Mouse (Mus musculus): ENCODE measurements around the gene Rasal2. TPM values are rescaled to one million over a fixed set of nuclear protein-coding genes. Genes with fewer than 3 reads are reported as not detected.

The Rasal2 gene
- polyA plus RNA-seq, 1 experiment: 3.0 TPM

DNA sequence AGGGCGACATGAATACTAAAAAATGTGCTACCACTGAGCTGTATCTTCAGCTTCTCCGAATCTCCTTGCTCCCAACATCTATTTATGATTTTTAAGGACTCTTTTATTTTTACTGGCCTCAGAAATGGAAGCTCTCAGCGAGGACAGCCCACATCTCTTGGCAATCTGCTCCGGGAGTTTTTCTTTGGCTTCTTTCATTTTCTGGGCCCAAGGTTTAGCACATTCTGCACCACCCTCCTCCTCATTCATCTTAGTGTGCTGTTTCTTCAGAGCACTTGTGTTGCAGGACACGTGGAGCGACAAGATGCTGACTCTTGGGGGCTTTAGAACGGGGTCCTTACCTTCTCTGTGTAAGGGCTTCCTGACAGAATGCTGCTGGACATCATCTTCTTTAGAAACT is 243.5 kb downstream of the Rasal2 start:
- TF ChIP-seq CEBPB (IDR thresholded peaks at IDR 0.05; ENCODE audit: low read depth) (no peak), MYOG (IDR thresholded peaks at IDR 0.05; ENCODE audit: control insufficient read depth, extremely low read depth, insufficient read length) (no peak), MAX (IDR thresholded peaks at IDR 0.05) (no peak), MYOD1 (IDR thresholded peaks at IDR 0.05; ENCODE audit: control insufficient read depth, insufficient read length, low read depth) (no peak), USF1 (IDR thresholded peaks at IDR 0.05; ENCODE audit: low read depth) (no peak), CTCF (IDR thresholded peaks at IDR 0.05; ENCODE audit: control insufficient read depth, insufficient read depth, insufficient read length) (no peak), FOSL1 (IDR thresholded peaks at IDR 0.05; ENCODE audit: insufficient read depth, low read length, poor library complexity, severe bottlenecking) (no peak)
- Histone ChIP-seq H3K79me3 (ENCODE audit: low read depth) (no peaks in the 10 kb centered on the region), H3K4me3 (ENCODE audit: insufficient read depth, poor library complexity, severe bottlenecking) (no peak overlapping the region), H3K79me2 (ENCODE audit: control insufficient read depth, insufficient read depth) (no peaks in the 10 kb centered on the region), H3ac (ENCODE audit: control insufficient read depth, insufficient read length, low read depth) (no peak overlapping the region), H3K36me3 (ENCODE audit: control insufficient read depth, insufficient read depth) (no peaks in the 10 kb centered on the region), H3K27me3 (ENCODE audit: control insufficient read depth, insufficient read depth, insufficient read length) (no peaks in the 10 kb centered on the region)

GRCm38 (mm10) chr1:157153781-157154180 is 258.6 kb downstream of the Rasal2 start:
- Histone ChIP-seq H3K79me2 (ENCODE audit: control insufficient read depth, insufficient read depth) (no peaks in the 10 kb centered on the region), H3K4me3 (ENCODE audit: insufficient read depth, poor library complexity, severe bottlenecking) (no peak overlapping the region), H3K36me3 (ENCODE audit: control insufficient read depth, insufficient read depth) (peaks cover 5% of the 10 kb centered on the region), H3ac (ENCODE audit: control insufficient read depth, insufficient read length, low read depth) (no peak overlapping the region), H3K79me3 (ENCODE audit: low read depth) (no peaks in the 10 kb centered on the region), H3K27me3 (ENCODE audit: control insufficient read depth, insufficient read depth, insufficient read length) (no peaks in the 10 kb centered on the region)
- TF ChIP-seq CEBPB (IDR thresholded peaks at IDR 0.05; ENCODE audit: low read depth): no peak
- no peak for TF ChIP-seq MAX (IDR thresholded peaks at IDR 0.05)
- TF ChIP-seq FOSL1 (IDR thresholded peaks at IDR 0.05; ENCODE audit: insufficient read depth, low read length, poor library complexity, severe bottlenecking): no peak
- TF ChIP-seq MYOD1 (IDR thresholded peaks at IDR 0.05; ENCODE audit: control insufficient read depth, insufficient read length, low read depth): no peak
- TF ChIP-seq USF1 (IDR thresholded peaks at IDR 0.05; ENCODE audit: low read depth): no peak
- TF ChIP-seq CTCF (IDR thresholded peaks at IDR 0.05; ENCODE audit: control insufficient read depth, insufficient read depth, insufficient read length): no peak
- TF ChIP-seq MYOG (IDR thresholded peaks at IDR 0.05; ENCODE audit: control insufficient read depth, extremely low read depth, insufficient read length): no peak

- Histone ChIP-seq H3K79me3 (ENCODE audit: low read depth) (no peaks in the 10 kb centered on the region), H3K36me3 (ENCODE audit: control insufficient read depth, insufficient read depth) (peaks cover 11% of the 10 kb centered on the region), H3ac (ENCODE audit: control insufficient read depth, insufficient read length, low read depth) (no peak overlapping the region), H3K27me3 (ENCODE audit: control insufficient read depth, insufficient read depth, insufficient read length) (no peaks in the 10 kb centered on the region), H3K79me2 (ENCODE audit: control insufficient read depth, insufficient read depth) (no peaks in the 10 kb centered on the region), H3K4me3 (ENCODE audit: insufficient read depth, poor library complexity, severe bottlenecking) (no peak overlapping the region)
- TF ChIP-seq MAX (IDR thresholded peaks at IDR 0.05) (no peak), MYOG (IDR thresholded peaks at IDR 0.05; ENCODE audit: control insufficient read depth, extremely low read depth, insufficient read length) (no peak), USF1 (IDR thresholded peaks at IDR 0.05; ENCODE audit: low read depth) (no peak), FOSL1 (IDR thresholded peaks at IDR 0.05; ENCODE audit: insufficient read depth, low read length, poor library complexity, severe bottlenecking) (no peak), CEBPB (IDR thresholded peaks at IDR 0.05; ENCODE audit: low read depth) (no peak), MYOD1 (IDR thresholded peaks at IDR 0.05; ENCODE audit: control insufficient read depth, insufficient read length, low read depth) (no peak), CTCF (IDR thresholded peaks at IDR 0.05; ENCODE audit: control insufficient read depth, insufficient read depth, insufficient read length) (no peak)
Observed at GRCm38 (mm10) chr1:157150107-157150506, 262.3 kb downstream of the Rasal2 start.

GRCm38 (mm10) chr1:157144621-157145020 is 267.8 kb downstream of the Rasal2 start:
- Histone ChIP-seq H3K79me2 (ENCODE audit: control insufficient read depth, insufficient read depth) (no peaks in the 10 kb centered on the region), H3K27me3 (ENCODE audit: control insufficient read depth, insufficient read depth, insufficient read length) (no peaks in the 10 kb centered on the region), H3K4me3 (ENCODE audit: insufficient read depth, poor library complexity, severe bottlenecking) (no peak overlapping the region), H3K79me3 (ENCODE audit: low read depth) (no peaks in the 10 kb centered on the region), H3ac (ENCODE audit: control insufficient read depth, insufficient read length, low read depth) (no peak overlapping the region), H3K36me3 (ENCODE audit: control insufficient read depth, insufficient read depth) (peaks cover 11% of the 10 kb centered on the region)
- TF ChIP-seq CEBPB (IDR thresholded peaks at IDR 0.05; ENCODE audit: low read depth): no peak

DNA sequence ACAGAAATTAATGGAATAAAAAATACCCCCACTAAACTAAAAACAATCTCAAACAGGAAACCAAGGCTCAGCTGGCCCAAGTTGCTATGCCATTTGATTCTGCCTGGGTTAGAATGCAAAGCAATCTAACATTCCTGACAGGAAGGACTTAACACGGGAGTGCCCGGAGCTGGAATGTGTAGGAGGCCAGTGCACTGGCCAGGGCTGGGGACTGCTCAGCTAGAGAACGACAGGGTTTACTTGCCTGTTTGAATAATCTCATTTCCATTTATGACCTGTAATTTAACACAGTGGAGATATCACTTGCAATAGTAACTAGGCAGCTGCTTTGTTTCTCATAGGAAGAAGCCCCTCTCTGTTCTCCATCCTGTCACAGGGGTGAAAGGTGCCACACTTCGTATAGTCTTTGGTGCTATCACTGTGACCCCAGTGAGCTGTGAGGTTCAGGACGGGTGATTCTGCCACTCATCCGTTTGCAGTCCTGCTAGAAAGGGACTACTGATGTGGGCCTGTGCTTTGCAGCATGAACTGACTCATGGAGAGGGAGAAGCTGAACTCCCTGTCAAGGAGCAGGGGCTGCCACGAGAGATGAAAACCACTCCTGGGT is 269.0 kb downstream of the Rasal2 start:
- no peaks in the 10 kb centered on the region for H3K79me2 ChIP-seq (ENCODE audit: control insufficient read depth, insufficient read depth)
- no peaks in the 10 kb centered on the region for H3K27me3 ChIP-seq (ENCODE audit: control insufficient read depth, insufficient read depth, insufficient read length)
- no peak overlapping the region for H3K4me3 ChIP-seq (ENCODE audit: insufficient read depth, poor library complexity, severe bottlenecking)
- no peak for TF ChIP-seq MAX (IDR thresholded peaks at IDR 0.05)
- no peak for TF ChIP-seq FOSL1 (IDR thresholded peaks at IDR 0.05; ENCODE audit: insufficient read depth, low read length, poor library complexity, severe bottlenecking)
- TF ChIP-seq MYOD1 (IDR thresholded peaks at IDR 0.05; ENCODE audit: control insufficient read depth, insufficient read length, low read depth): no peak
- no peak for TF ChIP-seq MYOG (IDR thresholded peaks at IDR 0.05; ENCODE audit: control insufficient read depth, extremely low read depth, insufficient read length)
- no peak for TF ChIP-seq CTCF (IDR thresholded peaks at IDR 0.05; ENCODE audit: control insufficient read depth, insufficient read depth, insufficient read length)
- no peak for TF ChIP-seq USF1 (IDR thresholded peaks at IDR 0.05; ENCODE audit: low read depth)
- TF ChIP-seq CEBPB (IDR thresholded peaks at IDR 0.05; ENCODE audit: low read depth): no peak
- H3ac ChIP-seq (ENCODE audit: control insufficient read depth, insufficient read length, low read depth): no peak overlapping the region
- H3K79me3 ChIP-seq (ENCODE audit: low read depth): no peaks in the 10 kb centered on the region
- peaks cover 10% of the 10 kb centered on the region for H3K36me3 ChIP-seq (ENCODE audit: control insufficient read depth, insufficient read depth)

GRCm38 (mm10) chr1:157141014-157141413 is 271.4 kb downstream of the Rasal2 start:
- Histone ChIP-seq H3K79me2 (ENCODE audit: control insufficient read depth, insufficient read depth) (no peaks in the 10 kb centered on the region), H3K36me3 (ENCODE audit: control insufficient read depth, insufficient read depth) (no peaks in the 10 kb centered on the region), H3ac (ENCODE audit: control insufficient read depth, insufficient read length, low read depth) (no peak overlapping the region), H3K4me3 (ENCODE audit: insufficient read depth, poor library complexity, severe bottlenecking) (no peak overlapping the region), H3K27me3 (ENCODE audit: control insufficient read depth, insufficient read depth, insufficient read length) (no peaks in the 10 kb centered on the region), H3K79me3 (ENCODE audit: low read depth) (no peaks in the 10 kb centered on the region)
- TF ChIP-seq FOSL1 (IDR thresholded peaks at IDR 0.05; ENCODE audit: insufficient read depth, low read length, poor library complexity, severe bottlenecking): no peak
- no peak for TF ChIP-seq USF1 (IDR thresholded peaks at IDR 0.05; ENCODE audit: low read depth)
- no peak for TF ChIP-seq CTCF (IDR thresholded peaks at IDR 0.05; ENCODE audit: control insufficient read depth, insufficient read depth, insufficient read length)
- no peak for TF ChIP-seq CEBPB (IDR thresholded peaks at IDR 0.05; ENCODE audit: low read depth)
